Mouse (Mus musculus) bone marrow macrophage, adult 2 months (primary cell): Measurements from ENCODE around the gene Prlr.

Experiments
- CTCF ChIP-seq: IDR thresholded peaks from 2 replicates; pipeline ENCODE4 v1.5.1; 2012; ENCODE audit warnings: low read depth, mild to moderate bottlenecking, low read length, moderate library complexity
- POLR2A ChIP-seq: IDR thresholded peaks from 2 replicates; pipeline ENCODE4 v1.6.1; 2012; ENCODE audit warnings: mild to moderate bottlenecking, low read depth, low read length, borderline replicate concordance

DNA sequence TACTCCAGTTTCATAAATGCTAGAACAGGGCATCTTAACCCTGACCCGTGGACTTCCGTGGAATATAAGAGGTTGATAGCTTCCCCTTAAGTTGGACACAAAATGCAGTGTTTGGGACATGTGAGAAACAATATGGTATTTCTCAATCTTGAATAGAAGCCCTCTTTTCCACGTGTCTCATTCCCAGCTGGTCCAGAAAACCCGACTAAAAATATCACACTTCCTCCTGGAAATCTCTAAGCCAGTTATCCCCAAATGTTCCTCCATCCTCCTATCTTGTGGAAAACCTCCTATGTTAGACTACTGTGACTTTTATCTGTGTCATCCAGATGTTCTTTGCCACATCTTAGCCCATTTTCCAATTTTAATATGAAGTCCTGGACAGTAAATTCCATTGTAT lies 42.1 kb upstream of the Prlr start:
- TF ChIP-seq POLR2A (no peak), CTCF (no peak)
